16 mouse cellular contexts compared by ENCODE assay signal in genomic region chr7:27612940-27613339, GRCm38 (mm10). TPM values are rescaled to one million over a fixed set of nuclear protein-coding genes. Genes with fewer than 3 reads are reported as not detected.
DNase-seq lines count a peak whose midpoint lies in the region; ATAC-seq and TF ChIP-seq lines count a peak whose summit lies in the region.
"Had no signal": no experiment of that assay in that cellular context is flagged by ENCODE, and none has a peak within 500 bp of the region (broad histone marks: within the 10 kb centered on the region; RNA-seq: fewer than 3 reads in every experiment).

No protein-coding gene starts in this region.

- no peak for TF ChIP-seq CTCF in cerebellum, adult 2 months (IDR thresholded peaks at IDR 0.05; ENCODE audit: borderline replicate concordance, insufficient read depth, low read depth, low read length)
- no peak for TF ChIP-seq CTCF in forebrain, postnatal 0 days (IDR thresholded peaks at IDR 0.05; ENCODE audit: low read depth)
- no peak for TF ChIP-seq CTCF in olfactory bulb, adult 2 months (IDR thresholded peaks at IDR 0.05; ENCODE audit: insufficient read depth, low read depth, low read length)

- H3K4me1 ChIP-seq in cerebellum, adult 2 months (ENCODE audit: control insufficient read depth, insufficient read depth, low read length) = peaks cover 55% of the 10 kb centered on the region
- H3K4me1 ChIP-seq in midbrain, embryonic 12.5 days = peaks cover 23% of the 10 kb centered on the region
- H3K4me1 ChIP-seq in midbrain, embryonic 11.5 days (ENCODE audit: control insufficient read depth, insufficient read depth, low read length) = peaks cover 5% of the 10 kb centered on the region
- peaks cover 22% of the 10 kb centered on the region for H3K4me1 ChIP-seq in forebrain, postnatal 0 days (ENCODE audit: insufficient read depth)
- H3K4me1 ChIP-seq in olfactory bulb, adult 2 months (ENCODE audit: control insufficient read depth, insufficient read depth, low read length) = peaks cover 8% of the 10 kb centered on the region

- WGBS in cerebellum, adult 2 months = 10% methylated on average over 4 of the region's 4 CpGs
- 84% methylated on average over 4 of the region's 4 CpGs for WGBS in midbrain, embryonic 12.5 days
- 81% methylated on average over 4 of the region's 4 CpGs for WGBS in midbrain, embryonic 11.5 days
- WGBS in forebrain, postnatal 0 days = 34% methylated on average over 4 of the region's 4 CpGs
- WGBS in olfactory bulb, adult 2 months = 46% methylated on average over 4 of the region's 4 CpGs

- ATAC-seq in midbrain, embryonic 12.5 days (ENCODE audit: low FRiP score, low read depth) = no peak
- ATAC-seq in midbrain, embryonic 11.5 days (ENCODE audit: low FRiP score) = no peak
- no peak for ATAC-seq in forebrain, postnatal 0 days
- ATAC-seq: activated CD4-positive, CD25-positive, alpha-beta regulatory T cell, adult 4 months had no signal

- no peaks in the 10 kb centered on the region for H3K27me3 ChIP-seq in cerebellum, adult 2 months (ENCODE audit: control insufficient read depth, insufficient read depth, low read length)
- no peaks in the 10 kb centered on the region for H3K27me3 ChIP-seq in midbrain, embryonic 12.5 days
- no peaks in the 10 kb centered on the region for H3K27me3 ChIP-seq in midbrain, embryonic 11.5 days (ENCODE audit: control insufficient read depth, insufficient read depth, low read length)
- H3K27me3 ChIP-seq in forebrain, postnatal 0 days (ENCODE audit: insufficient read depth, low read length) = no peaks in the 10 kb centered on the region

- DNase-seq in cerebellum, adult 2 months = peak in 1 of 2 experiments; percentile 59
- DNase-seq in cerebellum, postnatal 36 days = no peak
- DNase-seq in midbrain, embryonic 11.5 days (ENCODE audit: low spot score, missing footprints) = no peak
- DNase-seq in forebrain, postnatal 0 days = peak; percentile 6
- no peak for DNase-seq in ovary, postnatal 36 days (ENCODE audit: low spot score)
- no peak for DNase-seq in left cerebral cortex, adult 8-10 months (ENCODE audit: low spot score in 2 of 2)
- DNase-seq: B cell, adult 2 months; kidney, postnatal 25 days; left cerebral cortex, postnatal 4 days had no signal

- TF ChIP-seq POLR2A in cerebellum, adult 2 months (IDR thresholded peaks at IDR 0.05; ENCODE audit: borderline replicate concordance, insufficient read depth, low read length) = no peak
- TF ChIP-seq POLR2A in olfactory bulb, adult 2 months (IDR thresholded peaks at IDR 0.05; ENCODE audit: insufficient read depth, low read depth, low read length) = no peak

- H3K27ac ChIP-seq in cerebellum, adult 2 months (ENCODE audit: insufficient read depth, low read length) = peak overlapping the region; percentile 42
- H3K27ac ChIP-seq in midbrain, embryonic 12.5 days (replicated peaks) = peak overlapping the region; percentile 68
- H3K27ac ChIP-seq in midbrain, embryonic 11.5 days (ENCODE audit: low read depth, low read length) = no peak overlapping the region
- peak overlapping the region; percentile 85; the same call in 1 of the 2 replicates for H3K27ac ChIP-seq in forebrain, postnatal 0 days (ENCODE audit: low read depth, low read length)
- peak overlapping the region; percentile 54; the same call in 1 of the 2 replicates for H3K27ac ChIP-seq in olfactory bulb, adult 2 months (ENCODE audit: insufficient read depth, low read depth, low read length)
- H3K27ac ChIP-seq: liver, embryonic 14.5 days had no signal

- H3K4me2 ChIP-seq in midbrain, embryonic 12.5 days (replicated peaks) = no peak overlapping the region
- no peak overlapping the region for H3K4me2 ChIP-seq in midbrain, embryonic 11.5 days
- no peak overlapping the region for H3K4me2 ChIP-seq in forebrain, postnatal 0 days (ENCODE audit: low read depth)

- no peak overlapping the region for H3K9ac ChIP-seq in midbrain, embryonic 12.5 days (replicated peaks)
- no peak overlapping the region for H3K9ac ChIP-seq in midbrain, embryonic 11.5 days (ENCODE audit: low read length)
- no peak overlapping the region for H3K9ac ChIP-seq in forebrain, postnatal 0 days
- H3K9ac ChIP-seq: liver, embryonic 14.5 days had no signal

- peaks cover 51% of the 10 kb centered on the region for H3K36me3 ChIP-seq in midbrain, embryonic 12.5 days
- H3K36me3 ChIP-seq in midbrain, embryonic 11.5 days (ENCODE audit: control insufficient read depth, insufficient read depth, low read length) = peaks cover 7% of the 10 kb centered on the region
- peaks cover 37% of the 10 kb centered on the region for H3K36me3 ChIP-seq in forebrain, postnatal 0 days (ENCODE audit: insufficient read depth)

- no peaks in the 10 kb centered on the region for H3K9me3 ChIP-seq in midbrain, embryonic 12.5 days
- H3K9me3 ChIP-seq in midbrain, embryonic 11.5 days (ENCODE audit: control insufficient read depth, low read length) = no peaks in the 10 kb centered on the region
- H3K9me3 ChIP-seq in forebrain, postnatal 0 days (ENCODE audit: low read length) = no peaks in the 10 kb centered on the region
- H3K9me3 ChIP-seq: G1E had no signal

- H3K4me3 ChIP-seq in cerebellum, adult 2 months (replicated peaks; ENCODE audit: insufficient read depth, low read depth, low read length) = no peak overlapping the region
- no peak overlapping the region for H3K4me3 ChIP-seq in midbrain, embryonic 12.5 days
- no peak overlapping the region for H3K4me3 ChIP-seq in midbrain, embryonic 11.5 days (ENCODE audit: low read depth, low read length)
- no peak overlapping the region for H3K4me3 ChIP-seq in forebrain, postnatal 0 days (ENCODE audit: low read depth, low read length)
- no peak overlapping the region for H3K4me3 ChIP-seq in olfactory bulb, adult 2 months (ENCODE audit: insufficient read depth, low read depth, low read length)

RNA-seq across cellular contexts. Expression of gene Akt2, which starts 21.6 kb away (rescaled TPM):
- 106 and 119 TPM in 2 replicates for polyA plus RNA-seq in cerebellum, adult 2 months (2012; rRNA removed)
- 79.6 and 90.9 TPM in 2 replicates for polyA plus RNA-seq in midbrain, embryonic 12.5 days (2016; fragmentation: Nextera tagmentation; extraction: Ambion mirVana)
- polyA plus RNA-seq in midbrain, embryonic 11.5 days (2014; fragmentation: Nextera tagmentation; extraction: Ambion mirVana) = 62.6 and 69.0 TPM in 2 replicates
- total RNA-seq in forebrain, postnatal 0 days (2014; rRNA removed) = 61.1 and 64.2 TPM in 2 replicates
- 53.7 and 53.9 TPM in 2 replicates for polyA plus RNA-seq in forebrain, postnatal 0 days (2015; fragmentation: Nextera tagmentation; extraction: Ambion mirVana)
- polyA plus RNA-seq in olfactory bulb, adult 2 months (2012; ENCODE audit: insufficient read depth, insufficient read length, low replicate concordance, missing spikeins) = not detected in 2 replicates
- total RNA-seq in left cerebral cortex, adult 8-10 months (2022) = 100 to 1,000 TPM in 3 of 4 experiments, 10 to 100 TPM in 1; 98.3 to 115 (median 109) TPM

RNA-seq across cellular contexts. Expression of gene Ttc9b, which starts 40.8 kb away (rescaled TPM):
- 62.2 and 67.5 TPM in 2 replicates for polyA plus RNA-seq in cerebellum, adult 2 months (2012; rRNA removed)
- 18.1 and 19.4 TPM in 2 replicates for polyA plus RNA-seq in midbrain, embryonic 12.5 days (2016; fragmentation: Nextera tagmentation; extraction: Ambion mirVana)
- polyA plus RNA-seq in midbrain, embryonic 11.5 days (2014; fragmentation: Nextera tagmentation; extraction: Ambion mirVana) = 9.3 and 10.2 TPM in 2 replicates
- 95.8 and 111 TPM in 2 replicates for total RNA-seq in forebrain, postnatal 0 days (2014; rRNA removed)
- 116 and 118 TPM in 2 replicates for polyA plus RNA-seq in forebrain, postnatal 0 days (2015; fragmentation: Nextera tagmentation; extraction: Ambion mirVana)
- not detected in 2 replicates for polyA plus RNA-seq in olfactory bulb, adult 2 months (2012; ENCODE audit: insufficient read depth, insufficient read length, low replicate concordance, missing spikeins)
- 10 to 100 TPM; 81.9 to 99.6 (median 88.5) TPM for total RNA-seq in left cerebral cortex, adult 8-10 months (2022)
- total RNA-seq: G1E; heart, adult 8-10 months had no signal
- polyA plus RNA-seq: activated CD4-positive, CD25-positive, alpha-beta regulatory T cell, adult 4 months; G1E; liver, embryonic 14.5 days; thymus, postnatal 0 days had no signal

RNA-seq across cellular contexts. Expression of gene 2310022A10Rik, which starts 59.9 kb away (rescaled TPM):
- 45.7 and 46.2 TPM in 2 replicates for polyA plus RNA-seq in cerebellum, adult 2 months (2012; rRNA removed)
- 37.2 and 37.4 TPM in 2 replicates for polyA plus RNA-seq in midbrain, embryonic 12.5 days (2016; fragmentation: Nextera tagmentation; extraction: Ambion mirVana)
- polyA plus RNA-seq in midbrain, embryonic 11.5 days (2014; fragmentation: Nextera tagmentation; extraction: Ambion mirVana) = 24.6 and 26.5 TPM in 2 replicates
- 7.5 and 8.7 TPM in 2 replicates for total RNA-seq in forebrain, postnatal 0 days (2014; rRNA removed)
- polyA plus RNA-seq in forebrain, postnatal 0 days (2015; fragmentation: Nextera tagmentation; extraction: Ambion mirVana) = 26.3 and 28.1 TPM in 2 replicates
- polyA plus RNA-seq in olfactory bulb, adult 2 months (2012; ENCODE audit: insufficient read depth, insufficient read length, low replicate concordance, missing spikeins) = not detected in 2 replicates
- 10 to 100 TPM; 26.1 to 34.5 (median 31.0) TPM for total RNA-seq in left cerebral cortex, adult 8-10 months (2022)

RNA-seq across cellular contexts. Expression of gene Pld3, which starts 59.9 kb away (rescaled TPM):
- 220 and 242 TPM in 2 replicates for polyA plus RNA-seq in cerebellum, adult 2 months (2012; rRNA removed)
- polyA plus RNA-seq in midbrain, embryonic 12.5 days (2016; fragmentation: Nextera tagmentation; extraction: Ambion mirVana) = 69.9 and 71.6 TPM in 2 replicates
- polyA plus RNA-seq in midbrain, embryonic 11.5 days (2014; fragmentation: Nextera tagmentation; extraction: Ambion mirVana) = 62.5 and 63.5 TPM in 2 replicates
- total RNA-seq in forebrain, postnatal 0 days (2014; rRNA removed) = 144 and 219 TPM in 2 replicates
- polyA plus RNA-seq in forebrain, postnatal 0 days (2015; fragmentation: Nextera tagmentation; extraction: Ambion mirVana) = 205 and 246 TPM in 2 replicates
- not detected in 2 replicates for polyA plus RNA-seq in olfactory bulb, adult 2 months (2012; ENCODE audit: insufficient read depth, insufficient read length, low replicate concordance, missing spikeins)
- 100 to 1,000 TPM; 675 to 760 (median 715) TPM for total RNA-seq in left cerebral cortex, adult 8-10 months (2022)

Comparison
In these comparisons a context has a peak if more than half of its experiments do, and no peak if none do; other contexts are left out.
1. RNA of gene Ttc9b, which starts 40.8 kb away (polyA plus RNA-seq): 116 to 118 TPM in forebrain, postnatal 0 days, 62.2 to 67.5 TPM in cerebellum, adult 2 months, 18.1 to 19.4 TPM in midbrain, embryonic 12.5 days and 9.3 to 10.2 TPM in midbrain, embryonic 11.5 days; not detected in olfactory bulb, adult 2 months; every median in the first group is over 10 times any median in the second.
2. RNA of gene 2310022A10Rik, which starts 59.9 kb away (polyA plus RNA-seq): 45.7 to 46.2 TPM in cerebellum, adult 2 months, 37.2 to 37.4 TPM in midbrain, embryonic 12.5 days, 26.3 to 28.1 TPM in forebrain, postnatal 0 days and 24.6 to 26.5 TPM in midbrain, embryonic 11.5 days; not detected in olfactory bulb, adult 2 months; every median in the first group is over 10 times any median in the second.